Comparison of ENCODE assay signal across 9 mouse cellular contexts in genomic region chr4:154961226-154961738, GRCm38 (mm10). TPM values are rescaled to one million over a fixed set of nuclear protein-coding genes. Genes with fewer than 3 reads are reported as not detected.
DNase-seq lines count a peak whose midpoint lies in the region; ATAC-seq and TF ChIP-seq lines count a peak whose summit lies in the region.
"Had no signal": no experiment of that assay in that cellular context is flagged by ENCODE, and none has a peak within 500 bp of the region (broad histone marks: within the 10 kb centered on the region; RNA-seq: fewer than 3 reads in every experiment).

No protein-coding gene starts in this region.

- peaks cover 4% of the 10 kb centered on the region; the same call in 1 of the 2 replicates for H3K79me2 ChIP-seq in liver, adult 2 months (ENCODE audit: control insufficient read depth, insufficient read depth, low read length)

- peaks cover 3% of the 10 kb centered on the region for H3K4me1 ChIP-seq in liver, adult 2 months (ENCODE audit: control insufficient read depth, insufficient read depth, low read length)
- peaks cover 89% of the 10 kb centered on the region for H3K4me1 ChIP-seq in neural tube, embryonic 13.5 days (replicated peaks)

- 2% methylated on average over 47 of the region's 47 CpGs for WGBS in liver, adult 2 months
- WGBS in neural tube, embryonic 13.5 days: under 1% methylated on average over 47 of the region's 47 CpGs

- H3K9me3 ChIP-seq in neural tube, embryonic 13.5 days: no peaks in the 10 kb centered on the region

- DNase-seq in cerebellum, adult 11 months: peak; percentile 60
- DNase-seq in cerebellum, adult 9-10 months: no peak
- DNase-seq in CD8-positive naive resting alpha-beta T cell, adult 2 months (ENCODE audit: low read depth in 2 of 2, low spot score in 2 of 2): peak; percentile 28 to 44
- peak; percentile 59 for DNase-seq in embryo, embryonic 10.5 days (ENCODE audit: low spot score)
- DNase-seq in heart, postnatal 36 days: peak; percentile 42 to 54
- DNase-seq in liver, adult 2 months (ENCODE audit: extremely low read depth, low read depth, low spot score): no peak
- DNase-seq in urinary bladder, postnatal 10 days (ENCODE audit: low spot score): no peak

- H3K27me3 ChIP-seq in liver, adult 2 months (ENCODE audit: control insufficient read depth, insufficient read depth, low read length): peaks cover 22% of the 10 kb centered on the region; the same call in 1 of the 2 replicates
- H3K27me3 ChIP-seq in neural tube, embryonic 13.5 days: peaks cover 23% of the 10 kb centered on the region

- intact Hi-C loops in heart, postnatal 36 days (cut with DNase I): loop anchor here (5.0 to 10.0 kb wide), 3 partner anchors 84 to 294 kb away; partner anchors contain the start of gene Pex10

- H3K36me3 ChIP-seq in liver, adult 2 months (ENCODE audit: control insufficient read depth, insufficient read depth, low read length): no peaks in the 10 kb centered on the region
- no peaks in the 10 kb centered on the region for H3K36me3 ChIP-seq in neural tube, embryonic 13.5 days

- H3K4me2 ChIP-seq in neural tube, embryonic 13.5 days: peak overlapping the region; percentile 90

- H3K27ac ChIP-seq in liver, adult 2 months (replicated peaks; ENCODE audit: insufficient read depth, low read depth, low read length): no peak overlapping the region
- H3K27ac ChIP-seq in neural tube, embryonic 13.5 days (replicated peaks): peak overlapping the region; percentile 97

- ATAC-seq in neural tube, embryonic 13.5 days (ENCODE audit: low read depth): no peak

- H3K9ac ChIP-seq in liver, adult 2 months (ENCODE audit: low read depth, low read length): peak overlapping the region; percentile 21; the same call in 1 of the 2 replicates
- H3K9ac ChIP-seq in neural tube, embryonic 13.5 days: peak overlapping the region; percentile 92

- no peak for TF ChIP-seq POLR2A in liver, adult 2 months (IDR thresholded peaks at IDR 0.05; ENCODE audit: extremely low read depth, insufficient read depth, low read length)

- peak overlapping the region; percentile 33; the same call in 1 of the 2 replicates for H3K4me3 ChIP-seq in liver, adult 2 months (ENCODE audit: insufficient read depth, low read depth, low read length)
- peak overlapping the region; percentile 86 for H3K4me3 ChIP-seq in neural tube, embryonic 13.5 days

- peak; percentile 8; the same call in 1 of the 2 replicates for TF ChIP-seq CTCF in liver, adult 2 months (IDR thresholded peaks at IDR 0.05; ENCODE audit: low read depth, low read length)

RNA-seq across cellular contexts. Expression of gene Hes5, which starts 0.6 kb away (rescaled TPM):
- total RNA-seq in heart, postnatal 36 days (2021): not detected
- not detected in 2 replicates for total RNA-seq in liver, adult 2 months (2014; rRNA removed)
- polyA plus RNA-seq in liver, adult 2 months (2012; rRNA removed): not detected in 2 replicates
- 119 and 125 TPM in 2 replicates for polyA plus RNA-seq in neural tube, embryonic 13.5 days (2015; fragmentation: Nextera tagmentation; extraction: Ambion mirVana)
- polyA plus RNA-seq: C2C12 had no signal

RNA-seq across cellular contexts. Expression of gene Pank4, which starts 2.6 kb away (rescaled TPM):
- 10 to 100 TPM; 40.9 to 42.8 TPM for total RNA-seq in heart, postnatal 36 days (2021)
- 13.5 and 13.6 TPM in 2 replicates for total RNA-seq in liver, adult 2 months (2014; rRNA removed)
- polyA plus RNA-seq in liver, adult 2 months (2012; rRNA removed): 13.0 and 19.5 TPM in 2 replicates
- 36.6 and 36.8 TPM in 2 replicates for polyA plus RNA-seq in neural tube, embryonic 13.5 days (2015; fragmentation: Nextera tagmentation; extraction: Ambion mirVana)

RNA-seq across cellular contexts. Expression of gene Tnfrsf14, which starts 32.9 kb away (rescaled TPM):
- 1 to 10 TPM; 5.1 to 6.0 TPM for total RNA-seq in heart, postnatal 36 days (2021)
- 11.2 and 14.4 TPM in 2 replicates for total RNA-seq in liver, adult 2 months (2014; rRNA removed)
- polyA plus RNA-seq in liver, adult 2 months (2012; rRNA removed): 25.9 and 55.6 TPM in 2 replicates
- polyA plus RNA-seq in neural tube, embryonic 13.5 days (2015; fragmentation: Nextera tagmentation; extraction: Ambion mirVana): 0.54 TPM in 1 of 2 replicates, not detected in the other

Comparison
In these comparisons a context has a peak if more than half of its experiments do, and no peak if none do; other contexts are left out.
1. DNase-seq: peak in cerebellum, adult 11 months (single experiment), CD8-positive naive resting alpha-beta T cell, adult 2 months (2 of 2), embryo, embryonic 10.5 days (single experiment) and heart, postnatal 36 days (2 of 2); none in cerebellum, adult 9-10 months (single experiment), liver, adult 2 months (single experiment) and urinary bladder, postnatal 10 days (single experiment).